Mouse (Mus musculus) gonadal fat pad, adult 2 months (tissue): Measurements from ENCODE around the gene Tmem258. TPM values are rescaled to one million over a fixed set of nuclear protein-coding genes. Genes with fewer than 3 reads are reported as not detected.

Experiments used
- DNase-seq: peaks from one replicate; pipeline ENCODE4 v3.0.0-alpha.2; 2012; ENCODE audit warnings: low read depth
- polyA plus RNA-seq: library from polyadenylated mRNA; depleted of rRNA; stranded (reverse); fragments of >200 nt; gene quantifications from 2 replicates; pipeline ENCODE4 v1.2.3, GENCODE M21; 2012; rRNA removed

The Tmem258 gene
- polyA plus RNA-seq, 1 experiment: 209 TPM

DNA sequence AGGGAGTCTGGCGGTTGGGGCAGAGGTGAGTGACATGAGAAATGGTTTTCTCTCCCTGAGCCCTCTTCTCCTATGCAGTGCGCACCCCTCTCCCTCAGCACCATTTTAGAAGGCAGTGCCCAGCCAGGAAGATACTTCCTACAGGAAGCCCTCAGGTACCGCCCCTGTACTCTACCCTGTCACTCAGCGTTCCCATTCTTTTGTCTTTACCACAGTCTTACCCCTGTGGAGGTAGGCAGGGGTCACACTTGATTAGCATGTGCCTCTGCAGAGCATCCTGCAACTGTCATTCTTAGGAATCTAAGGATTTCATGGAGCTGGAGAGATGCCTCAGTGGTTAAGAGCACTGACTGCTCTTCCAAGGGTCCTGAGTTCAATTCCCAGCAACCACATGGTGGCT is 19.7 kb downstream of the Tmem258 start:
- DNase-seq: no peak

DNA sequence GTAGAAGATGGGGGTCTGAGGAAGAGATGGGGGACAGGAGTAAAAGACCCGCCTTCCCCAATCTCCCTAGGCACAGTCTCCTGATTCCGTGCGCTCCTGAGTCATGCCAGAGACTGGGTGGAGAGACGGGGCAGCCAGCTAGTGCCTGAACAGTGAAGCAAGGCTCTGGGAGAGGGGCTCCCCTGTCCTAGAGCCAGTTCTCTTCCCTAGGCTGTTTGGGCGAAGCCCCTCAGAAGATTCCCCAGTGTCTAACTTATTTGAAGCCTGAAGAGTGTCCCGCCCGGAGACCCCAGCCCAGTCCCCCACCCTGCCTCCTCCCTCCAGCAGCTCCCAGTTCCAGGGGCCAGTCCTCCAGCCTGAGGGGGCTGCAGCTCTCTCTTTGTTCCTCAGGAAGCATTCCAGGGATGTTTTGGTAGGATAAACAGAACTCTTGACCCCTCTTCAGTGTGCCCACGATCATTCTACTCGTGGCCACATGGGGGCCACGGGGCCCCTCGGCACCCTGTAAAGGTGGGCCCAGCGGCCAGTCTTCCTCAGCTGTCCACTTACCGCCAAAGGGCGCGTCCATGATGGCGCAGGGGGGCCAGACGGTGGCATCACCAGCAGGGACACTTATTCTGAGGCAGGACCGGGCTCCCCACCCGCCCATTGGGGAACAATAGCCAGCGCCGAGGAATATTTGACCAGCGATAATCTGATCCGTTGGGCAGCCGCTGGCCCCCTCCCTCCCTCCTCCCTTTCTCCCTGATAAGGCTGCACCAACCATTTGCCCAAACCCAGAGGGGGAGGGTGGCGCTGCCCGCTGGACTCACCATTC is 21.0 kb downstream of the Tmem258 start:
- no peak for DNase-seq

DNA sequence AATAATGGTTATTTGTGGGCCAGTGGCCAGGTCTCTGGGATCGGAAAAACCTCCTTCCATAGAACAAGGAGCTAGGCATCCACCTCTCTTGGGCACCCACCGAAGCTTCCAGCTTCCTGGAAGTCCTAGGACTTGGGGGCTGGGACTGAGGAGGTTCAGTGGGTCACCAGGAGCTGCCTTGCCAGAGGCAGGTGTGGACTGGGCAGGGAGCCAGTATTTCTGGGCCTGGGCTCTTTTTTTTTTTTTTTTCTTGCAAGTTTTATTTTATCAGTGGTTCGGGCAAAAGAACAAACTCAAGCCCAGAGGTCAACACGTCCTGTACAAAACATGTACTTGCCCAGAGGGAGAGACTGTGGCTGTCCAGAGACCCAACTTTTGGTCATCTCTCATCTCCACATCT is 22.0 kb downstream of the Tmem258 start:
- no peak for DNase-seq

DNA sequence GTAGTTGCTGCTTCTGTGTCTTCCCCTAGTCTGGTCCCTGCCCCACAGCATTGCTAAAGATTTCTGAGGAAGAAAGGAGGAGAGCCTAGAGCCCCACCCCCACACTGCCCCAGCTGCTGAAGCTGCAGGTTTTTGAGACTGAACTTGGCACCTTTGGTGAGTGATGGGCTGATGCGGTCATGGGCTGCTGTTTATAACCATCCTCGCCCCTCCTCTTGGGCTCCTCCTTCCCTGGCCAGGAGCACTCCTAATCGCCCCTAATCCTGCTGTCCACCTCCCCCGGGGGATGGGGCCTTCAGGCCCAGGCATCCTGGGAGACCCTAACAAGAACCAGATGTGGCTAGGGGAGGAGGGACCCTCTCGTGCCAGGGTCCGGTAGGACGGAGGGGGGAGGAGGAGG is 27.2 kb downstream of the Tmem258 start:
- no peak for DNase-seq

GRCm38 (mm10) chr19:10231871-10232270 is 28.1 kb downstream of the Tmem258 start:
- DNase-seq: no peak

DNA sequence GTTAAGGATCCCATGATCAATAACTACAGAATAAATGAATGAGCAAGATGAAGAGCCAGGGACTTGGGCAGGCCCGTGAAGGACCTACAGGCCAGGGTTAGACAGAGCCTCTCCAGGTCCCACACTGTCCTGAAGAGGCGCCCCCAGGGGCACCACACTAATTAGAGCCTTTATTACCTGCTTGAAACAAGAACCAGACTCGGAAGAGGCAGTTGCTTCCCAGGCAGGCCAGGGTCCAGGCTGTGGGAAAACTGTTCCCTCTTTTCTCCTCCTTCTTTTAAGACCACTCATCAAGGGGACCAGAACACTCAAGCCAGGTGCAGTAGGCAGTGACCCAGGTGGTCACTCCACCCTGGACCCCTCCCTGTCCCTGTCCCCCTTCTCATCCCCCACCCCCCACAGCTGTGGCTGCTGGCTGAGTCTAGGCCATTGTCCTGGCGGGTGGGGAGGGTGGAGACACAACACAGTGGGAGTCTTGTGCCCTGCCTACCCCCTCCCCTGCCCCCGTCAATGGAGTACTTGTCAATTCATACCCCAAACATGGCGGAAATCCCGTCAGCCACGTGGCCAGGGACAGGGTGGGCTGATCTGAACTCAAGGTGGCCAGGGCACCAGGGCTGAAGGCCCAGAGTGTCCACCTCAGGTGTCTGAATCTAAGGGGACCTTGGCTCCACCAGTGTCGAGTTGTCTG is 28.7 kb downstream of the Tmem258 start:
- no peak for DNase-seq

DNA sequence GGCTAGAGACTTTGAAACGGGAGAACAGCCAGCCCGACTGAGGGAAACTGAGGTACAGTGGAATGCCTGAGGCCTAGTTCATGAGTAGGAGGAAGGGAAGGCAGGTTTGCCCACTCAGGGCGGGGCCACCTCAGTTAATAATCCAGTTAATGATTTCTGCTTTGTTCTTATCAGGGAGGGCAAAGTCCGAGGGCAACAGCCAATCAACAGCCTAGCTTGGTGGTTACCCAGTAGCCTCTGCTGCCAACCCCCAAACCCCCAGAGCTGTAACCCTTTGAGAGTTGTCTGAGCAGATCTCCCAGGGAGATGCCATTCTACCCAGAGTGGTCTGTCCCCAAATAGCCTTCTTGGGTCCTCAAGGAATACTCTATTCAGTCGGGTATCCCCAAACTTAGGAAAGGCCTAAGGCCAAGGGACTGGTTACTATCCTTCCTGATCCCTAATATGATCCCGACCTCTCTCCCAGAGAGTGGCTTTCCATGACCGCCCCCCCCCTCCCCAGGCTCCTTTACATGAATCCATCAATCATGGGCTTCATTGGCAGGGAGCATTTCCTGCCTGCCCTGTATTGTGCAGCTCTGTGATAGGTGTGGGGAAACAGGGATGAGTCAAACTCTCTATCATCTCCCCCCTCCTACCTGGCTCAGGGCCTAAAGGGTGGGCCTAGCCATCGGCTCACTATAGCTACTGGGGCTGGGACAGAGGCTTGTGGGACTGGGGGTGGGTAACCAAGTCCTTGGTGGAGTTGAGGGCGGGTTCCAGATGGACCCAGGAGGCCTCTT is 32.2 kb downstream of the Tmem258 start:
- DNase-seq: no peak

DNA sequence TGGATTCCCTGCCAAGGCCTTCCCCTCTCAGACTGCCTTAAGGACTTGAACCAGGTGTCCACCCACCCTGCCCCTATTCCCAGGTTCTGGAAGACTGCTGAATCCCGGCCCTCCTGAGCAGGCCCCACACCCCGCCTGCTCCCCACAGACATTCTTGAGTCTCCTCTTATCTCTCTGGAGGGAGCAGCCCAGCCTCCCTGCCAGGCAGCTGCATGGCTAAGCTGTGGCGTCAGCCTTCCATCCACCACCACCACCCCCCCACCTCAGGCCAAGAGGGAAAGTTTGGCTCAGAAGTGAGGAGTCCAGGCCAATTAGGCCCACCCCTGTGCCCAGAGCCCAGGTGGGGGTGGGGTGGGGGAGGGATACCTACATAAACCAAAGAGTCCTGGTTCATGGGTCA is 34.7 kb downstream of the Tmem258 start:
- no peak for DNase-seq

DNA sequence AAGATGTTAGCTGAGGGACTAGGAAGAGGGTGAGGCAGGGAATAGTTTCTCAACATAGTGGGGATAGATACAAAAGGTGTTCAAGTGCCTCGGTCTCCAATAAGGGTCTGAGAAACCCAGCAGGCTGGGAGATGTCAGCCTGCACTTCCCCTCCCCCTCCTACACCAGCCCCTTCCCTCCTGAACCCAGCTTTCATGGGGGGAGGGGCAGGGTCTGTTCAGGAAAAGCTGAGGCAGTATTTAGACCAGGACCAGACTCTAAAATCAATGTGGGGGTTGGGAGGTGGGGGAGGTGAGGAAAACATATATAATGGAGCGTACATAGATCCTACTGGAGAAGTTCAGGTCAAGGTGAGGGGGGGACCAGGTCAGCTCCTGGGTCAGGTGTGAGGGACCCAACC is 35.6 kb downstream of the Tmem258 start:
- no peak for DNase-seq

DNA sequence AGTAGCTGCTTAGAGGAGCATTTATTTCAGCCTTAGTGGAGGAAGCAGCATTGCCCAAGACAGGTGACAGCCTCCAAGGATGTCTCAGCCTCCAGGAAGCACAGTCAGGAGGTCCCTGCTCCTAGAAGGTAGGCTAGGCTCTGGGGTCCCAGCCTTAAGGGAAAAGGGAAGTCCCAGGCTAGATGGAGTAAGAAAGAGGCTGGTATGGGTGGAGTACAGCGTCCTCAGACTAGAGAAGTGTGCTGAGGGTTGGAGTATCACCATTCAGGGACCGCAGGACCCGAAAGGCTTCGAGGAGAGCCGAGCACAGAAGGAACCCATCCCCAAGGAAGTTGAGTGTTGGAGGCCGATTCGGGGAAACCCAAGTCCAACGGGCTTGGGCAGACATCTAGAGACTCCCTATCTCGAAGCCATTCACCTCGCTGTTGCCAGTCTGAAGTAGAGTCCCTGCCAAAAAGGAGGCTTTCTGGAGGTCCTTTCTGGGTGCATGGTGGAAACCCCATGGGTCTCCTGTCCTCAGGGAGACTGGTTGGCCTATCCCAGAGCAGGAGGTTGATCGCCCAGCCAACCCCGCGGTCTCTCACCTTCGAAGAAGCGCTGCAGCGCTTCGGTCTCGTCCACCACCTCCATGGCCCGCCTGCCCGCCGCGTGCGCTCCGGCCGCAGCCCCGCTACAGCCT is 36.3 kb downstream of the Tmem258 start:
- DNase-seq: no peak

- DNase-seq: no peak
Measured at GRCm38 (mm10) chr19:10240654-10241305, 37.0 kb downstream of the Tmem258 start, which contains the start of gene Myrf. Myrf (minus strand) TSS chr19:10240748.

GRCm38 (mm10) chr19:10242916-10243315 is 39.1 kb downstream of the Tmem258 start:
- no peak for DNase-seq

DNA sequence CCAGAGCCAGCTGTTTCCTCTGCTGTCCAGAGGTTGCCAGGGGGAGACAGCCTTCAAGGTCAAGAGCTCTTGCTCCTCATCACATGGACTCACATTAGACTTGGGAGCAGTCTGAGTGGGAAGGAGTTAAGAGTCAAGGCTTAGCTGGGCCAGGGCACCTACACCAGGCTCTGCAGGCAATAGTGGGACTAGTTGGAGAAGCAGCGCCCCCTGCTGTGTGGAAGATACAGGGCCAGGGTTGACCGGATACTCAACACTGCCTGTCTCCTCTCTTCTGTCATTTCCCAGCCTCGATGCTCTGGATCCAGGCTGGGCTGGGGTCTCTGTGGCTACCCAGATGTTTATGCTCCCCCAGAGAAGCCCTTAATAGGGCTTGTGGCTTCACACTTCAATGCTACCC is 40.4 kb downstream of the Tmem258 start:
- DNase-seq: no peak

DNA sequence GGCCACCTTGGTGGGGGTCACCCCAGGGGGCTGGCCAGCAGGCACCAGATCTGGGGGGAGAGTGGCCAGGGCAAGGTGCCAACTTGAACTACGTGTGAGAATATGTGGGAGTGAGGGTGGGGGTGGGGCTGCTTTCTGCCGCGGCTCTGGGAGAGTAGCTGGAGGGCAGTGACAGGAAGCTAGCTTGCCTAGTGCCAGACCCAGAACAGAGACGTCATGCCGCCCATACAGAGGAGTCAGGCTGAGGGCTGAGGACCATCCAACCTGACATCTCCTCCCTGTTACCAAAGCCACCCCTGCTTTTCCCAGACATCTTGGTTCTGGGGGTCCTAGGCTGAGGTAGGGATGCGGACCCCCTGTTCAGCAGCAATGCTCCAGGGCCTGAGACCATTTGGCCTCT is 43.4 kb downstream of the Tmem258 start:
- no peak for DNase-seq

DNA sequence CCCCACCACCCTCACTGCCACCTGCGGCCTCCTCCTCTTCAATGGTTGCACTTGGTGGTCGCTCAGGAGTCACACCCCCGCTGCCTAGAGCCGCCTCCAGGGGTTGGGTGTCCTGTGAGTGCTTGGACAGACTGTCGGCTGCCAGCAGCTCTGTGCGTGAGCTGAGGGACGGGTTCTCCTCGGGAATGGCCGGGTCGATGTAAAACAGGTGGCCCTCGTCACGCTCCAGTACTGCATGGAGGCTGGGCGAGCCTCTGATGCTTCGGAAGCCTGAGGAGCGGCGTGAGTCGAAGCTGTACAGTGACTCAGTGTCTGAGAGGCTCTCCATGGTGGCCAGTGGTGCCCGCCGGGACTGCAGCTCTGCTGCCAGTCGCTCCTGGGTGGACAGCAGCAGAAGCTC is 44.3 kb downstream of the Tmem258 start:
- DNase-seq: no peak

Other genes starting within 250 kb of the Tmem258 start
- 2,066 and 2,440 TPM in 2 replicates for gene Fth1, start 223.4 kb upstream of the Tmem258 start, polyA plus RNA-seq
- gene Best1, start 202.4 kb upstream of the Tmem258 start, polyA plus RNA-seq: 2.0 and 2.7 TPM in 2 replicates
- 28.9 and 31.0 TPM in 2 replicates for gene Rab3il1, start 202.3 kb upstream of the Tmem258 start, polyA plus RNA-seq
- gene Fads3, start 162.4 kb upstream of the Tmem258 start, polyA plus RNA-seq: 317 and 687 TPM in 2 replicates
- gene Fads2, start 102.3 kb upstream of the Tmem258 start, polyA plus RNA-seq: 318 and 372 TPM in 2 replicates
- 111 and 198 TPM in 2 replicates for gene Fads1, start 21.1 kb upstream of the Tmem258 start, polyA plus RNA-seq
- gene Fen1, start 155 bp downstream of the Tmem258 start, polyA plus RNA-seq: 10.5 and 11.0 TPM in 2 replicates
- 7.3 and 7.6 TPM in 2 replicates for gene Myrf, start 36.7 kb downstream of the Tmem258 start, polyA plus RNA-seq
- gene Dagla, start 100.9 kb downstream of the Tmem258 start, polyA plus RNA-seq: 10.1 and 11.5 TPM in 2 replicates
- 2.3 and 2.4 TPM in 2 replicates for gene Syt7, start 185.1 kb downstream of the Tmem258 start, polyA plus RNA-seq